Mouse (Mus musculus) testis, adult 2 months (tissue): ENCODE measurements around the gene Zbtb16. TPM values are rescaled to one million over a fixed set of nuclear protein-coding genes. Genes with fewer than 3 reads are reported as not detected.

Experiments used
- H3K27ac ChIP-seq: fragments of 200-500 bp; 2 replicates; pipeline ENCODE4 v1.5.1; 2012; ENCODE audit warnings: low read depth, low read length; ENCODE audit not compliant: control insufficient read depth, insufficient read depth
- H3K27me3 ChIP-seq: fragments of 200-500 bp; 2 replicates; pipeline ENCODE4 v1.6.1; 2012; ENCODE audit warnings: mild to moderate bottlenecking, low read length, moderate library complexity; ENCODE audit not compliant: control insufficient read depth, insufficient read depth
- H3K36me3 ChIP-seq: fragments of 200-500 bp; 2 replicates; pipeline ENCODE4 v1.6.1; 2012; ENCODE audit warnings: mild to moderate bottlenecking, low read length; ENCODE audit not compliant: control insufficient read depth, insufficient read depth
- H3K4me1 ChIP-seq: fragments of 200-500 bp; 2 replicates; pipeline ENCODE4 v1.6.1; 2012; ENCODE audit warnings: low read length; ENCODE audit not compliant: control insufficient read depth, insufficient read depth
- H3K4me3 ChIP-seq: fragments of 200-500 bp; 2 replicates; pipeline ENCODE4 v1.5.1; 2012; ENCODE audit warnings: low read depth, mild to moderate bottlenecking, low read length, moderate library complexity, mixed read lengths; ENCODE audit not compliant: control insufficient read depth
- CTCF ChIP-seq: fragments of 200-500 bp; IDR thresholded peaks from 2 replicates; pipeline ENCODE4 v1.5.1; 2012; ENCODE audit warnings: low read depth, mild to moderate bottlenecking, inconsistent platforms, low read length, moderate library complexity; ENCODE audit not compliant: control insufficient read depth, insufficient read depth, insufficient replicate concordance
- POLR2A ChIP-seq: fragments of 200-500 bp; IDR thresholded peaks from 2 replicates; pipeline ENCODE4 v1.6.1; 2012; ENCODE audit warnings: low read depth, mild to moderate bottlenecking, inconsistent platforms, low read length, moderate library complexity; ENCODE audit not compliant: control insufficient read depth
- polyA plus RNA-seq: library from polyadenylated mRNA; depleted of rRNA; stranded (reverse); fragments of >200 nt; gene quantifications from 2 replicates; pipeline ENCODE4 v1.2.3, GENCODE M21; 2012

Zbtb16 gene
- polyA plus RNA-seq, 1 experiment = 2.6 TPM

DNA sequence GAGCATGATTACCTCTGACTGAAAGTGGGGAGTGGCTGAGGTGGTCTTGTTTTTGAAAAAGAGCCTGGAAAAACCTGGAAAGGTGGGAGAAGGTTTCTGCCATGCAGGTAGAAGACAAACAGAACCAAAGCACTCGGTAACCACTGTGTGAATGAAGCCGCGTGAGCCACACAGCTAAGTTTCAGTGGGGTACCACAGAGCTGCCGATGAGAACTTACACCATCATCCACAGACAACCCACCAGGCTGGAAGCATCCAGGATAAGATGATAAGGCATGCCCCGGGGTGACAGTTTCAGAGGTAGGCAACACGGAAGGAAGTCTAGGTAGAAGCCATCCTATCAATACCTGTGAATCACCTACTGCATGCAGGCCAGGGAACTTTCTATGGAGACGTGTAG lies 93.9 kb downstream of the Zbtb16 start:
- TF ChIP-seq POLR2A = no peak
- TF ChIP-seq CTCF = no peak
- Histone ChIP-seq H3K27me3 (no peaks in the 10 kb centered on the region), H3K36me3 (no peaks in the 10 kb centered on the region), H3K4me3 (no peak overlapping the region), H3K4me1 (peaks cover 8% of the 10 kb centered on the region), H3K27ac (no peak overlapping the region)

DNA sequence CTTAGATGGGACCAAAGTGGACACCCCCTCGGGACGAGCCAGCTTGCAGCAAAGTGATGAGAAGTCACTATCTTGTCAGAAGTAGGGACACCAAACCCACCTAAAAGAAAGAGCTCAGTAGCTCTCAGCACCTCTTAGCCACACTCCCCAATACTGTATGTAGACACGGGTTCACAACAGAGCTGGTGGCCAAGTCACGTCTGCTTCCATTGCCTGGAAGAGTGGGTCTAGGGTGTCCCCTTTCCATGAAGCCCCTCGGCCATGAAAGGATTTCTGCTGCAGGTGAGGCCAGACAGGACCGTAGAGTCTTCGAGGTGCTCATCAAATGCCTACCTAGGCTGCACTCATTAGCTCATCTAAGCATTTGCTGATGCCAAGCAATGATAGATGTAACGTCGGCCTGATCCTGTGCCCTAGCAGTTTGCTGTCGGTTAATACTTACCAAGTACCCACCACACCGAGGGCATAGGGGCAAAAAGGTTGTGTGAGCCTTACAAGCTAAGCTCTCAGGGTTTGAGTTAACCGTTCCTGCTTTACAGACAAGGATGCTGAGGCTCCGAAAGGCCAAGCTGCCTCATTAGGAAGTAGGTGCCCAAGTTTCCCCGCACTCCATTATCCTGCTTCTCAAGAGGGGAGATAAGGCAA lies 94.5 kb downstream of the Zbtb16 start:
- Histone ChIP-seq H3K27ac (no peak overlapping the region), H3K4me3 (no peak overlapping the region), H3K4me1 (peaks cover 8% of the 10 kb centered on the region), H3K27me3 (no peaks in the 10 kb centered on the region), H3K36me3 (no peaks in the 10 kb centered on the region)
- TF ChIP-seq CTCF (no peak), POLR2A (no peak)

DNA sequence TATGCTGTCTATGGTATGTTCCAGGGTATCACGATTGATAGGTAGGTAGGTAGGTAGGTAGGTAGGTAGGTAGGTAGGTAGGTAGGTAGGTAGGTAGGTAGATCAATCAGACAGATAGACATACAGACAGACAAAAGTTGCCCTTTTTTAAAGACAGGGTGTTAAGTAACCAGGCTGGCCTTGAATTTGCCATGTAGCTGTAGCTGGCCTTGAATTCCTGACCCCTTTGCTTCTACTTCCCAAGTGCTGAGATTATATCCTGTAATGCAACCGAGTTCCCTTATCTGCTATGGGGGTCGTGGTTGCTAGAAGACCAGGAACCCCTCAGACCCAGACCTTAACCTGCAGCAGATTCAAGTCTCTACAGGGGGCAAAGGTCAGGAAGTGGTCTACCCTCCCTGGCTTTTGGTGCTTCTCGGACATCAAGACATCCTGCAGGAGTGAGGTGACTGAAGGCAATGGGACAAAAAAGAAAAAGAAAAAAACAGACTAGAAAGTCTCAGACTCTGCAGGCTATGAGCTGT lies 95.2 kb downstream of the Zbtb16 start:
- Histone ChIP-seq H3K27ac (no peak overlapping the region), H3K36me3 (no peaks in the 10 kb centered on the region), H3K4me3 (no peak overlapping the region), H3K4me1 (peaks cover 8% of the 10 kb centered on the region), H3K27me3 (no peaks in the 10 kb centered on the region)
- TF ChIP-seq POLR2A = no peak

DNA sequence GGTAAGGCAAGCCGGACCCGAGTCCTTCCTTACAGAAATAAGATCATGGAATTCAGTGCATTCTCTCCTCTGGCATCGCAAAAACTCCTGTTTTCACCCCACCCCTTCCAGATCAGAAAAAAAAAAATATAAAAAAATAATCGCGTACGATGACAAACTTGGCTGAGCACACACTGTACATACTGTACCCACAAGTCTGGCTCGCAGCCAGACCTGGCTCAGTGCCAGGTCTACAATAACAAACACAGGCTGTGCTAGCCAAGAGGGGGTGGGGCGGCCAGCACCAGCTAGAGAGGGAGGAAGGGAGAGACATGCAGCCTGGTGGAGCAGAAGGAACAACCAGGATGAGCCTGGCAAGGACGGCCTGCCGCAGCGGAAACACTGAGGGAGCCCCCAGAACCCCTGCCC lies 95.9 kb downstream of the Zbtb16 start:
- H3K27ac ChIP-seq = peak overlapping the region; percentile 63
- H3K27me3 ChIP-seq = no peaks in the 10 kb centered on the region
- H3K36me3 ChIP-seq = no peaks in the 10 kb centered on the region
- no peak for TF ChIP-seq CTCF
- TF ChIP-seq POLR2A = no peak
- peaks cover 10% of the 10 kb centered on the region for H3K4me1 ChIP-seq
- H3K4me3 ChIP-seq = no peak overlapping the region

DNA sequence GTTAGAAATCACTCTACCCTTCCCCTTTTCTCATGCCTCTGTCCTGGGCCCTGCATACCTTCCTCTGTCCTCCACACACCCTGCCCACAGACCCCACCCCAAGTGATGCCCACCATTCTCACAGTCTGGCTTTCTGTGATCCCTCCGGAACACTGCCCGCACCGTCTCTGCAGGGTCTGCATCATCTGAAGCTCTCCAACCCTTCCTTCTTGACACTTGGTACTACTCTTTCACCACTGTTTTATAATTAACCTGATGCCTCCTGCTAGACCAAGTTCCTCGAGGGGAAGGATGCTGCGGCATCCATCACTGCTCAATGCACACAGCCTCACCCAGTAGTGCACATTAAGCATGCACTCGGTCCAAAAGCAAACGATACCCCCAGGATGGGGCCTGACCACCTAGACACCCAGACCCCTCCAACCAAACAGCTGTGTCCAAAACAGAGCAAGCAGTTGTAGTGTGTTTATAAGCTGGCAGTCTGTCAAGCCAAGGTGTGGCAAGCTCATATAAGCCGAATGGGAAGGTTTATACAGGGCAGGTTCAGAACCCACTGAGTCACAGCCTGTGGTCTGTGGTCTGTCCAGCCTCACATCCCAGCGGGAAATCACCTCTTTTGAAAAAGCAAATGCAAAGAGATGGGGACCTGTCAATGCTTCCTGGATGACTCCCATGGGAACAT lies 97.1 kb downstream of the Zbtb16 start:
- H3K27me3 ChIP-seq = no peaks in the 10 kb centered on the region
- TF ChIP-seq POLR2A (no peak), CTCF (no peak)
- H3K27ac ChIP-seq = no peak overlapping the region; the same call in 1 of the 2 replicates
- peaks cover 4% of the 10 kb centered on the region for H3K4me1 ChIP-seq
- H3K36me3 ChIP-seq = no peaks in the 10 kb centered on the region
- H3K4me3 ChIP-seq = no peak overlapping the region

DNA sequence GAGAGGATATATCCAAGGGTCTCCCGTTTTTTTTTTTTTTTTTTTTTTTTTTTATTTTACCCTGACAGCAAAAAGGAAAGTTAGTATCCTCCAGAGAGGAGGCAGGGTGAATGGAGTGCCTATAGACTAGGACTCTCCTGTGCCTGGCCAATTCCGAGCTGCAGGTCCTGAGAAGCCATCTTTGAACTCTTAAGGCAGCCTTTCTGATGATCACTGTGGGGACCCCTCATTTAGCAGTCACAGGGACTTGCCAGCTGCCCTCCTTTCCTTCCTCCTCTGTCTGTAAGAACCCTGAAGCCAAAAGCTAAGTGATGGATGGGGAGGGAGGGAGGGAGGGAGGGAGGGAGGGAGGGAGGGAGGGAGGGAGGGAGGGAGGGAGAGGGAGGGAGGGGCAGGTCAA lies 98.1 kb downstream of the Zbtb16 start:
- TF ChIP-seq POLR2A (no peak), CTCF (no peak)
- peaks cover 4% of the 10 kb centered on the region for H3K4me1 ChIP-seq
- no peak overlapping the region for H3K4me3 ChIP-seq
- H3K36me3 ChIP-seq = no peaks in the 10 kb centered on the region
- H3K27me3 ChIP-seq = no peaks in the 10 kb centered on the region
- 0 out of 2 replicates have a peak overlapping the region, but pooled peaks have one; percentile 37 for H3K27ac ChIP-seq

DNA sequence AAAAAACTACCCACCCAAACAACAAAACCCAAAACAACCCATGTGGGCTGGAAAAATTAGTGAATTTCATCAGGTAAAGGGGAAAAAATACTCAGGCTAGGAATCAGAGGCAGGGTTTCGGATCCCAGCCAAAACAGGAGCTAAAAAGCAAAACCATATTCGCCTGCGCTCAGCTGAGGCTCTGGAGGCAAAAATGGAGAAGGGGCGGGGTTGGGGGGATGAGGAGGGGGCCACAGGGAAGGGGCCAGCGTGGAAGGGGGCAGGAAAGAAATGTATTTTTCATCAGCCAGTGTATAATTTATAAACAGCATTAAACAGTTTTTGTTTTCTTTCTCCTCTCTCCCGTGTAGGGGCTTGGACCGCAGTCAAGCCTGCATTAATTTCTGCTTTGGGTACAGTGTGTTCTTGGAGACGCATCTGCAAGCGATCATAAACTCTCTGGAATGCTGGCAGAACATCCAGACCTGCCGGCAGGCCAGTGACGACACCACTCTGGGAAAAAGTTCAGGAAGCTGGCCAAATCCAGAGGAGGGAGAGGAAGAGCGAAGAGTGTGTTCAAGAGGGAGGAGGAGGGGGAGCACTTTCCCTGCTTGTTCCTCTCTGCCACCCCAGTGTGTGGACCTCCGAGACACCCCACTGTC lies 98.7 kb downstream of the Zbtb16 start:
- no peaks in the 10 kb centered on the region for H3K36me3 ChIP-seq
- H3K27ac ChIP-seq = peak overlapping the region; percentile 81
- H3K4me3 ChIP-seq = no peak overlapping the region
- TF ChIP-seq POLR2A = no peak
- TF ChIP-seq CTCF = no peak
- no peaks in the 10 kb centered on the region for H3K27me3 ChIP-seq
- peaks cover 4% of the 10 kb centered on the region for H3K4me1 ChIP-seq
